Mouse (Mus musculus) liver, adult 2 months (tissue): ENCODE results near the gene Fam192a.

ENCODE experiments used
- CTCF ChIP-seq: fragments of 200-500 bp; IDR thresholded peaks from 2 replicates; pipeline ENCODE4 v1.5.1; 2011; ENCODE audit warnings: low read depth, low read length, control low read depth
- POLR2A ChIP-seq: fragments of 200-500 bp; IDR thresholded peaks from 2 replicates; pipeline ENCODE4 v1.6.1; 2011; ENCODE audit warnings: low read length, control low read depth; ENCODE audit not compliant: insufficient read depth; ENCODE audit errors: extremely low read depth

GRCm38 (mm10) chr8:94529875-94530274 lies 71.9 kb downstream of the Fam192a start:
- TF ChIP-seq POLR2A (no peak), CTCF (no peak)
